Mouse (Mus musculus): ENCODE measurements around the gene Zfhx3. TPM values are rescaled to one million over a fixed set of nuclear protein-coding genes. Genes with fewer than 3 reads are reported as not detected.

The Zfhx3 gene
- polyA plus RNA-seq, 2 experiments: 14.4 to 26.1 TPM

DNA sequence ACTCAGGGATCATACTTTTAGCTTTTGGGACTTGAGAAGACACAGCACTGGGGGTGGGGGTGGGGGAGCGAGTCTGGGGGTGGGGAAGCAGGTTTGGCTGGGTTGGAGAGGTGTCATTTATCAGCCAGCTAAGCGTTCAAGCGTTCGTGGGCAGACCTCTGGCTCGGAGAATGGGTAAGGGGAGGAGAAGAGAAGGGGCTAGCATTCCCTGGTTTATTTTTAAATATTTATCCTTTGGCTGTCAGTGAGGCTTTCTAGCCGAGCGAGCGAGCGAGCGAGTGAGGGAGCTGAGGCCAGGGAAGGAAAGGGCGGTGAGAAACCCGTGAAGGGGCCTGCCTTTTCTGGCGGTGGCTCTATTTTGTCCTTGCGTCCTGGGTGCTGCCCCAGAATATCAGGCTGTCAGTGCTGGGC lies 769.6 kb downstream of the Zfhx3 start:
- Histone ChIP-seq H3K9ac (ENCODE audit: low read depth, low read length, severe bottlenecking) (peak overlapping the region; percentile 94), H3K4me1 (ENCODE audit: control insufficient read depth, insufficient read depth, low read length) (peaks cover 77% of the 10 kb centered on the region)
- ATAC-seq (ENCODE audit: low FRiP score, low read depth): no peak

DNA sequence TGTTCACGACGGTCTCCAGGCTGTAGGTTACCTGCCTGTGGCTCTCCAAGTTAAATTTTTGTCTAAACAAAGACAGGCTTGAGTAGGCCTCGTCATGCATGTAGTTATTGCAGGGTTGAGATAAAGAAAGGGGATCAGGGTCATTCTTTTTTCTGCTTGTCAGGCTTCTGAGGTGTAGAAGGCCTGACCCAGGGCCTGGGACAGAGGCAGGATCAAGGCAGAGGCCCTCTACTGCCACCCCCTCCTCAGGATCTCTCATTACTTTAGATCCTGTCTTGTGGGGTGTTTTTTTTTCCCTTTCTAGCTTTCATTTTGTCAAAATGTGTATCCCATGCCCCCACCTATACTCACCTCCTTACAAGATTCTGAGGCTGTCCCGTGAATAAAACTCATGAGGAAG lies 770.2 kb downstream of the Zfhx3 start:
- Histone ChIP-seq H3K4me1 (ENCODE audit: control insufficient read depth, insufficient read depth, low read length) (peaks cover 77% of the 10 kb centered on the region), H3K27ac (replicated peaks; ENCODE audit: low read depth, low read length) (peak overlapping the region; percentile 97), H3K9ac (ENCODE audit: low read depth, low read length, severe bottlenecking) (peak overlapping the region; percentile 94), H3K4me2 (replicated peaks; ENCODE audit: low read depth, low read length, severe bottlenecking) (peak overlapping the region; percentile 92), H3K4me3 (replicated peaks; ENCODE audit: low read length) (peak overlapping the region; percentile 80), H3K27me3 (ENCODE audit: control insufficient read depth, insufficient read depth, low read length) (no peaks in the 10 kb centered on the region), H3K9me3 (ENCODE audit: control insufficient read depth, low read length) (no peaks in the 10 kb centered on the region), H3K36me3 (ENCODE audit: control insufficient read depth, insufficient read depth, low read length) (no peaks in the 10 kb centered on the region)
- ATAC-seq (ENCODE audit: low FRiP score, low read depth): no peak
- no peak for DNase-seq (ENCODE audit: low spot score)
- no peak for TF ChIP-seq POLR2A (IDR thresholded peaks at IDR 0.05; ENCODE audit: borderline replicate concordance, extremely low read depth, insufficient read depth, insufficient read length)
- WGBS: 41% methylated on average over 4 of the region's 4 CpGs

More for the DNA sequence above, 769.6 kb downstream of the Zfhx3 start:
- Histone ChIP-seq H3K9me3 (ENCODE audit: control insufficient read depth, low read length) (no peaks in the 10 kb centered on the region), H3K4me3 (replicated peaks; ENCODE audit: low read length) (peak overlapping the region; percentile 80), H3K4me2 (replicated peaks; ENCODE audit: low read depth, low read length, severe bottlenecking) (peak overlapping the region; percentile 92), H3K27ac (replicated peaks; ENCODE audit: low read depth, low read length) (peak overlapping the region; percentile 97), H3K36me3 (ENCODE audit: control insufficient read depth, insufficient read depth, low read length) (no peaks in the 10 kb centered on the region), H3K27me3 (ENCODE audit: control insufficient read depth, insufficient read depth, low read length) (no peaks in the 10 kb centered on the region)
- WGBS: 20% methylated on average over 14 of the region's 14 CpGs
- TF ChIP-seq POLR2A (IDR thresholded peaks at IDR 0.05; ENCODE audit: borderline replicate concordance, extremely low read depth, insufficient read depth, insufficient read length): no peak
- DNase-seq (ENCODE audit: low spot score): no peak

DNA sequence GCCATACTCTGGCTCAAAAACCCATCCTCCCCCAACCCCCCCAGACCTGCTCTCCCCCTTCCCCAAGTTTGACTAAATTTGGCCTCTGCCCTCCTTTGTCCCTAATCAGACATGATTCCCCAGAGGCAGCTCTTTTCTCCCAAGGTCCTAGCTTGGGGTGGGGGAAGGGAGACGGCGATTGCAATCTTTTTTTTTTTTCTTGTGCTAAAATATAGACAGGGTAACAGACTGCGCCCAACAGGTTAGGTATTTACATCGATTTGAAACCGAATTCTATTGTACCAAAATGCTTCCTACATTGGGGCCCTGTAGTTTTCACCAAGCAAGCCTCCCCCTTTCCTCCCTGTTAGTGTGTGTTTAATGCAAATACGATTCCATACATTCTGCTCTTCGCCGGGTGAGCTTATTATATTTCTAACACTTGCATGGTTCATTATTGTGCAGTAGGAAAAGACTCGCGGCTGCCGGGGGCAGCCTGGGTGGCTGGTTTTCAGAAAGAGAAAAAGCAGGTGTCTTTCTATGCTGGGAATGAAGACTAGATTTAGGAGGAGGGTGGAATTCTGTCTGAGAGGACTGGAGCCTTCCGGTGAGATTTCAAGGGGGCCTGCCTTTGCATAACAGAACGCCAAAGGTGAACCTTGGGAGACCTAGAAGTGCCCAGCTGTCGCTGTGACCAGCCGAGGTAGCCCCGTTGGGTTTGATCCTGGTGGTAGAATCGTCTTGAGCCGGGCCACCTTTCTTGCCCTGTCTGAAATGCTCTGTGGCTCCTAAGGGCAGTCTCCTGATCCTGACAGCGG lies 771.1 kb downstream of the Zfhx3 start:
- Histone ChIP-seq H3K4me3 (replicated peaks; ENCODE audit: low read length) (peak overlapping the region; percentile 80), H3K9ac (ENCODE audit: low read depth, low read length, severe bottlenecking) (peak overlapping the region; percentile 94), H3K4me2 (replicated peaks; ENCODE audit: low read depth, low read length, severe bottlenecking) (peak overlapping the region; percentile 92), H3K27me3 (ENCODE audit: control insufficient read depth, insufficient read depth, low read length) (no peaks in the 10 kb centered on the region), H3K36me3 (ENCODE audit: control insufficient read depth, insufficient read depth, low read length) (no peaks in the 10 kb centered on the region), H3K27ac (replicated peaks; ENCODE audit: low read depth, low read length) (peak overlapping the region; percentile 97), H3K4me1 (ENCODE audit: control insufficient read depth, insufficient read depth, low read length) (peaks cover 79% of the 10 kb centered on the region), H3K9me3 (ENCODE audit: control insufficient read depth, low read length) (no peaks in the 10 kb centered on the region)
- no peak for TF ChIP-seq POLR2A (IDR thresholded peaks at IDR 0.05; ENCODE audit: borderline replicate concordance, extremely low read depth, insufficient read depth, insufficient read length)
- DNase-seq (ENCODE audit: low spot score) (no peak), ATAC-seq (ENCODE audit: low FRiP score, low read depth) (no peak)
- 12% methylated on average over 19 of the region's 19 CpGs for WGBS

DNA sequence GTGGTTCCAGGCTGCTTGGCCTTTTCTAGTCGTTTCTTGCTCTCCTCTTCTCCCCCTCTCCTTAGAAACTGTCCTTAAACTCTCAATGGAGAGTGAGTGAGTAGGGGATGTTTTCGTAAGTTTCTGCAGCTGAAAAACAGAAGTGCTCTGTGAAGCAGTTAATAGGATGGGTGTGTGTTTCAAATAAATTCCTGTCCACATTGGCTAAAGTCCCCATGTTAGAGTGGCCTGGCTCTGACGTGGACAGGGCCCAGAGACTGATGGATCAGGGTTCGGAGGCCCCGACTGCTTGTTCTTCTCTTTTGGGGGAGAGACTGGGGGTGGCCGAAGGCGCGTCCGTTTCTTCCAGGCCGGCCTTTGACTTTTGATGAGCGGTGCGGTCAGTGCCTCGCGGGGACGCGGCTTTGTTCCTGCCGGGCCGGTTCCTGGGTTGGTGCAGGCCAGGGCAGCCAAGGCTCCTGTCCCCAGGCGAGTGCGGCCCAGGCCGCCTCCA lies 771.7 kb downstream of the Zfhx3 start:
- H3K9ac ChIP-seq (ENCODE audit: low read depth, low read length, severe bottlenecking): peak overlapping the region; percentile 94
- ATAC-seq (ENCODE audit: low FRiP score, low read depth) (no peak), DNase-seq (ENCODE audit: low spot score) (no peak)
- H3K4me3 ChIP-seq (replicated peaks; ENCODE audit: low read length): peak overlapping the region; percentile 80
- peak overlapping the region; percentile 97 for H3K27ac ChIP-seq (replicated peaks; ENCODE audit: low read depth, low read length)
- no peak for TF ChIP-seq POLR2A (IDR thresholded peaks at IDR 0.05; ENCODE audit: borderline replicate concordance, extremely low read depth, insufficient read depth, insufficient read length)
- WGBS: under 1% methylated on average over 20 of the region's 21 CpGs
- H3K9me3 ChIP-seq (ENCODE audit: control insufficient read depth, low read length): no peaks in the 10 kb centered on the region
- H3K27me3 ChIP-seq (ENCODE audit: control insufficient read depth, insufficient read depth, low read length): no peaks in the 10 kb centered on the region
- peaks cover 79% of the 10 kb centered on the region for H3K4me1 ChIP-seq (ENCODE audit: control insufficient read depth, insufficient read depth, low read length)
- H3K36me3 ChIP-seq (ENCODE audit: control insufficient read depth, insufficient read depth, low read length): no peaks in the 10 kb centered on the region
- peak overlapping the region; percentile 92 for H3K4me2 ChIP-seq (replicated peaks; ENCODE audit: low read depth, low read length, severe bottlenecking)

DNA sequence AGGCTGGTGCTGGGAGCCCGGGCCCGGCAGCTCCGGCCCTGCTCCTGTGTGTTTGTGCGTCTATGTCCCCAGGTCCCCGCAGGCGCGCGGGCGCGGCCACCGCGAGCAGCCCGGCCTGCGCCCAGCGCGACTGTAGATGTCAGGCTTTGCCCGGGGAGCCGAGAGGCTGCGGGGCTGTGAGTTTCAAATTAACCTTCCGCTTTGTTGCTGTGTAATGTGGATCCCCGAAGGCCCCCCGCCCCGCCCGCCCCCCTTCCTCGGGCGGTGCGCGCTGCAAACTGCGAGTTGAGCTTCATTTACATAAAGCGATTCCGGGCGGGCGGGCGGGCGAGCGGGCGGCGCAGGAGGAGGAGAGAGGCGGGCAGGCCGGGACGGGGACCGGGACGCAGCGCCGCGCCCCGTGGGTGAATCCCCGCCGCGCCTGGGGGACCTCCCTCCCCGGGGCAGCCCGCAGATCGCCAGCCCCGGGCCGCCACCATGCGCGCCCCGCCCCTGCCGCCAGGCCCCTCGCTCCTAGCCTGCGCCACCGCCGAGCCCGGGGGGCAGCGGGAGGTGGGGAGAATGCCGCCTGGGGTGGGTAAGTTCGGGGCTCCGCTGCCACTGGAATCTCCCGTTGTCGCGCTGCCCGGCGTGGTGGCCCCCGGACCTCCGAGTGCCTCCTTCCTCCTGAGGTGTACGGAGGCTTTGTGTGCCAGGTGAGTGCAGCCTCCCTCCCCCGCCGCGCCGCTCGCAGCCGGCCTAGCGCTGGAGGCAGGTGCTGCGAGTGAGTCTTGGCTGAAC lies 772.4 kb downstream of the Zfhx3 start:
- peaks cover 76% of the 10 kb centered on the region for H3K4me1 ChIP-seq (ENCODE audit: control insufficient read depth, insufficient read depth, low read length)
- H3K4me2 ChIP-seq (replicated peaks; ENCODE audit: low read depth, low read length, severe bottlenecking): peak overlapping the region; percentile 92
- DNase-seq (ENCODE audit: low spot score) (no peak), ATAC-seq (ENCODE audit: low FRiP score, low read depth) (peak; percentile 54)
- peak overlapping the region; percentile 94 for H3K9ac ChIP-seq (ENCODE audit: low read depth, low read length, severe bottlenecking)
- H3K36me3 ChIP-seq (ENCODE audit: control insufficient read depth, insufficient read depth, low read length): no peaks in the 10 kb centered on the region
- H3K27ac ChIP-seq (replicated peaks; ENCODE audit: low read depth, low read length): peak overlapping the region; percentile 97
- no peak for TF ChIP-seq POLR2A (IDR thresholded peaks at IDR 0.05; ENCODE audit: borderline replicate concordance, extremely low read depth, insufficient read depth, insufficient read length)
- no peaks in the 10 kb centered on the region for H3K9me3 ChIP-seq (ENCODE audit: control insufficient read depth, low read length)
- peak overlapping the region; percentile 80 for H3K4me3 ChIP-seq (replicated peaks; ENCODE audit: low read length)
- under 1% methylated on average over 50 of the region's 84 CpGs for WGBS
- H3K27me3 ChIP-seq (ENCODE audit: control insufficient read depth, insufficient read depth, low read length): no peaks in the 10 kb centered on the region
